Mouse (Mus musculus): ENCODE data around the gene Olfr466. TPM values are rescaled to one million over a fixed set of nuclear protein-coding genes. Genes with fewer than 3 reads are reported as not detected.

The Olfr466 gene
- polyA plus RNA-seq, 1 experiment from 2014 or later = not detected

Other genes starting within 250 kb of the Olfr466 start
- gene Cntnap3, start 246.3 kb upstream of the Olfr466 start, polyA plus RNA-seq (2014; fragmentation: Nextera tagmentation; extraction: Ambion mirVana) = not detected in 2 replicates
- not detected in 2 replicates for gene Spata31, start 232.8 kb upstream of the Olfr466 start, polyA plus RNA-seq (2014; fragmentation: Nextera tagmentation; extraction: Ambion mirVana)
- gene Spata31d1c, start 117.2 kb upstream of the Olfr466 start, polyA plus RNA-seq (2014; fragmentation: Nextera tagmentation; extraction: Ambion mirVana) = not detected in 2 replicates
- gene Prss47, start 97.5 kb upstream of the Olfr466 start, polyA plus RNA-seq (2014; fragmentation: Nextera tagmentation; extraction: Ambion mirVana) = not detected in 2 replicates
- gene Mfsd14b, start 37.3 kb upstream of the Olfr466 start, polyA plus RNA-seq (2014; fragmentation: Nextera tagmentation; extraction: Ambion mirVana) = 37.6 and 39.9 TPM in 2 replicates
- not detected in 2 replicates for gene Olfr465-ps1, start 12.2 kb upstream of the Olfr466 start, polyA plus RNA-seq (2014; fragmentation: Nextera tagmentation; extraction: Ambion mirVana)
- not detected in 2 replicates for gene Nlrp4f, start 55.7 kb downstream of the Olfr466 start, polyA plus RNA-seq (2014; fragmentation: Nextera tagmentation; extraction: Ambion mirVana)
- not detected in 2 replicates for gene Gm10775, start 109.3 kb downstream of the Olfr466 start, polyA plus RNA-seq (2014; fragmentation: Nextera tagmentation; extraction: Ambion mirVana)
- 16.2 and 17.3 TPM in 2 replicates for gene Zfp369, start 128.6 kb downstream of the Olfr466 start, polyA plus RNA-seq (2014; fragmentation: Nextera tagmentation; extraction: Ambion mirVana)